Mouse (Mus musculus) retina, postnatal 1 day (tissue): ENCODE data around the gene Ndufa6.
"Not testable (repeated sequence)": the region's sequence is repeated elsewhere in the genome, so short reads cannot be mapped to it uniquely, and the experiment has no call there.

Source experiments
- DNase-seq: peaks from one replicate; pipeline ENCODE4 v3.0.0-alpha.2; 2012

Gene Ndufa6

GRCm38 (mm10) chr15:82354126-82354945 is at the start of gene Ndufa6:
Gene Ndufa6 (minus strand): TSS chr15:82354322.
- peak; percentile 99 for DNase-seq

- no peak for DNase-seq
Observed at GRCm38 (mm10) chr15:82403606-82404005, 49.5 kb upstream of the Ndufa6 start.

GRCm38 (mm10) chr15:82402741-82403140 is 48.6 kb upstream of the Ndufa6 start:
- DNase-seq, result no peak

- DNase-seq, result no peak
Observed at GRCm38 (mm10) chr15:82402106-82402505, 48.0 kb upstream of the Ndufa6 start.

- DNase-seq, result no peak
Observed at GRCm38 (mm10) chr15:82401516-82401915, 47.4 kb upstream of the Ndufa6 start.

- not testable (repeated sequence) for DNase-seq
Observed at GRCm38 (mm10) chr15:82395955-82396354, 41.8 kb upstream of the Ndufa6 start.

- not testable (repeated sequence) for DNase-seq
Observed at GRCm38 (mm10) chr15:82393922-82394321, 39.8 kb upstream of the Ndufa6 start, which contains the start of gene Cyp2d11. Gene Cyp2d11 (minus strand): TSS chr15:82394022.

- not testable (repeated sequence) for DNase-seq
Observed at GRCm38 (mm10) chr15:82389916-82390315, 35.8 kb upstream of the Ndufa6 start.

- DNase-seq, result no peak
Observed at GRCm38 (mm10) chr15:82385729-82386128, 31.6 kb upstream of the Ndufa6 start.

GRCm38 (mm10) chr15:82382441-82382840 is 28.3 kb upstream of the Ndufa6 start:
- DNase-seq, result no peak

- no peak for DNase-seq
Observed at GRCm38 (mm10) chr15:82380714-82381062, 26.6 kb upstream of the Ndufa6 start.

- peak; percentile 78 for DNase-seq
Observed at GRCm38 (mm10) chr15:82379871-82380713, 26.0 kb upstream of the Ndufa6 start, which contains the start of gene Cyp2d22. Gene Cyp2d22 (minus strand): TSS chr15:82380260.

GRCm38 (mm10) chr15:82379511-82379870 is 25.4 kb upstream of the Ndufa6 start:
- no peak for DNase-seq

GRCm38 (mm10) chr15:82378261-82379180 is 24.4 kb upstream of the Ndufa6 start:
- DNase-seq, result peak; percentile 40

GRCm38 (mm10) chr15:82377701-82378100 is 23.6 kb upstream of the Ndufa6 start:
- no peak for DNase-seq

- DNase-seq, result peak; percentile 83
Observed at GRCm38 (mm10) chr15:82376393-82377138, 22.4 kb upstream of the Ndufa6 start.

- DNase-seq, result no peak
Observed at GRCm38 (mm10) chr15:82375855-82376254, 21.7 kb upstream of the Ndufa6 start.

- no peak for DNase-seq
Observed at GRCm38 (mm10) chr15:82374437-82374836, 20.3 kb upstream of the Ndufa6 start.

GRCm38 (mm10) chr15:82372991-82373390 is 18.9 kb upstream of the Ndufa6 start:
- no peak for DNase-seq

- no peak for DNase-seq
Observed at GRCm38 (mm10) chr15:82372446-82372845, 18.3 kb upstream of the Ndufa6 start.

- DNase-seq, result no peak
Observed at GRCm38 (mm10) chr15:82368851-82369250, 14.7 kb upstream of the Ndufa6 start.

- DNase-seq, result no peak
Observed at GRCm38 (mm10) chr15:82368146-82368545, 14.0 kb upstream of the Ndufa6 start.
